Mouse (Mus musculus) stomach, postnatal 0 days (tissue): ENCODE data around the gene Fuk.

ENCODE experiments used
- CTCF ChIP-seq: IDR thresholded peaks from 2 replicates; pipeline ENCODE4 v1.5.1; 2016; ENCODE audit warnings: antibody characterized with exemption, low read depth, mild to moderate bottlenecking, moderate library complexity
- EP300 ChIP-seq: optimal IDR thresholded peaks from 2 replicates; pipeline ENCODE3; 2016; ENCODE audit warnings: antibody characterized with exemption

- no peak for TF ChIP-seq CTCF
- no peak for TF ChIP-seq EP300
Observed at GRCm38 (mm10) chr8:110901056-110901455, 1.2 kb downstream of the Fuk start.
